Mouse (Mus musculus): ENCODE measurements around the gene Bsn. TPM values are rescaled to one million over a fixed set of nuclear protein-coding genes. Genes with fewer than 3 reads are reported as not detected.

Bsn gene
- polyA plus RNA-seq, 1 experiment from 2014 or later: 0.97 TPM

DNA sequence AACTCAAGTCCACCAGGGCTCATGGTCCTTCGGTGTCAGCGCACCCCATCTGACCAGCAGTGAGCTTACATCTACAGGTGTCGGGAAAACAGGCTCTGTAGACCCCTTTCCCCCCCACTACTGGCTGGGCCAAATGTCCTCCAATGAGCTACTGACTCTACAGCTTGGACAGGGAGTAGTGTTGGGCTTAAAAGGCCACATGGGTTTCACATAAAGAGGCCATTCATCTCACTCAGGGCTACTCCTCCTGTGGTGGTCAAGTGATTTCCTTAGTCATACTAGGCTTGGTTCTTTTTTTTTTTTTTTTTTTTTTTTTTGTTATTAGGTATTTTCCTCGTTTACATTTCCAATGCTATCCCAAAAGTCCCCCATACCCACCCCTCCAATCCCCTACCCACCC is 66.3 kb downstream of the Bsn start:
- DNase-seq (ENCODE audit: low spot score): no peak
- 81% methylated on average over 4 of the region's 4 CpGs for WGBS
- no peaks in the 10 kb centered on the region for H3K36me3 ChIP-seq (replicated peaks; ENCODE audit: control insufficient read depth, insufficient read depth, low read depth, low read length)
- H3K9me3 ChIP-seq (replicated peaks; ENCODE audit: control insufficient read depth, low read length): no peaks in the 10 kb centered on the region
- no peak overlapping the region for H3K4me2 ChIP-seq (ENCODE audit: low read depth, low read length)
- H3K4me1 ChIP-seq (ENCODE audit: control insufficient read depth, insufficient read depth, low read length): no peaks in the 10 kb centered on the region
- no peak overlapping the region for H3K27ac ChIP-seq (replicated peaks; ENCODE audit: low read depth, low read length)
- no peak for ATAC-seq (replicated peaks; ENCODE audit: insufficient number of reproducible peaks, low FRiP score, low TSS enrichment, low read depth)
- no peak overlapping the region for H3K9ac ChIP-seq (replicated peaks; ENCODE audit: low read length)
- H3K4me3 ChIP-seq (ENCODE audit: low read depth, low read length): no peak overlapping the region
- no peaks in the 10 kb centered on the region for H3K27me3 ChIP-seq (ENCODE audit: control insufficient read depth, insufficient read depth, low read length)

DNA sequence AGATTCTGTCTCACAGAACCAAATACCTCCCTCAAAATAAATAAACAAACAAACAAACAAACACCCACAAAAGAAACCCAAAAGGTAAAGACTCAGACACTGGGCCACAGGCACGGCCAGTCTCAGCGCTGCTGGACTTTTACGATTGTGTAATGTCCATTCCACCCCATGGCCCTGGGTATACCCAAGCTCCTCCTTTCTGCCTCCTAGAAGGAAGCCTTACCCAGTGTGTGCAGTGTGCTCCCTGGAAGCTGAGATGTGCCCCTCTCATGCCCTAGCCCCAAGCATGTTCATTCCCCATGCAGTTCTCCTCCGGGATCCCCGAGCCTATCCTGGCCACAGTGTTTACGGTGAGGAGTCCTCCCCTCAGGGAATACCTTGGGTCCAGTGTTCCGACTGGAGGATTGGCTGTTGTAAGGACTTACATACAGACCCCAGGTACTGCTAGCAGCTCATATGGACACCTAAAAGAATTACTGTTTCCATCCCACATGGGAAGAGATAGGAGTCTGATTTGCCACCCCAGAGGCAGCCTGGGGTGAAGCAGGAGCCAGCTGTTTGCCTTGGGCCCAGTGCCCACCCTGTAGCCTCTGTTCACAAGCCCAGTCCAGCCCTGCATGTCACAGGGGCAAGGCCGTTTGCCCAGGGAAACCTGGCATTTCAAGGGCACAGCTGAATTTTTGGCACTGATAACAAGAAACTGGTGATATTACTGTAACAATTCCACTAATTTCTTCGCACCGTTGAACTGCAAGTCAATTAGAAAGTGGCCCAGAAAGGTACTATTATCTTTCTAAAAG is 68.8 kb downstream of the Bsn start:
- H3K4me3 ChIP-seq (ENCODE audit: low read depth, low read length): no peak overlapping the region
- DNase-seq (ENCODE audit: low spot score) (no peak), ATAC-seq (replicated peaks; ENCODE audit: insufficient number of reproducible peaks, low FRiP score, low TSS enrichment, low read depth) (no peak)
- H3K4me1 ChIP-seq (ENCODE audit: control insufficient read depth, insufficient read depth, low read length): no peaks in the 10 kb centered on the region
- H3K9me3 ChIP-seq (replicated peaks; ENCODE audit: control insufficient read depth, low read length): no peaks in the 10 kb centered on the region
- no peak overlapping the region for H3K4me2 ChIP-seq (ENCODE audit: low read depth, low read length)
- WGBS: 84% methylated on average over 10 of the region's 10 CpGs
- no peaks in the 10 kb centered on the region for H3K27me3 ChIP-seq (ENCODE audit: control insufficient read depth, insufficient read depth, low read length)
- no peak overlapping the region for H3K27ac ChIP-seq (replicated peaks; ENCODE audit: low read depth, low read length)
- H3K36me3 ChIP-seq (replicated peaks; ENCODE audit: control insufficient read depth, insufficient read depth, low read depth, low read length): no peaks in the 10 kb centered on the region
- no peak overlapping the region for H3K9ac ChIP-seq (replicated peaks; ENCODE audit: low read length)

DNA sequence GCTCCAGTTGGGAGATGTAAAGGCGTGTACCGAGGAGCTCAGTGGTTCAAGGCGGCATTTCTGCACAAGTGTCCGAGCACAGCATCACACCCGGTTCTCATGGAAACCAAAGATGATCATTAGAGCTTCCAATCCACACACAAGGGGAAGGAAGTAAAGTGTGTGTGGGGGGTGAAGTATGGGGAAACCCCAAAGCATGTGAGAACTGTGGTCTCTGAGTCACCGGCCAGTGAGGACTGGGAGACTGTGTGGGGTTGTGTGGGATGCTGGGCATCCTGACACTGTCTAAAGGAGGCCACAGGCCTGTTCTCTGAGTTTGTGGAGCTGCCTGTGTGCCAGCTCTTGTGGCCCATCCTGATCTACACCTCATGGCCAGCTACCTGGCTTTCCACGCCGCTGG is 69.5 kb downstream of the Bsn start:
- H3K4me2 ChIP-seq (ENCODE audit: low read depth, low read length): no peak overlapping the region
- no peak overlapping the region for H3K9ac ChIP-seq (replicated peaks; ENCODE audit: low read length)
- DNase-seq (ENCODE audit: low spot score) (no peak), ATAC-seq (replicated peaks; ENCODE audit: insufficient number of reproducible peaks, low FRiP score, low TSS enrichment, low read depth) (no peak)
- no peaks in the 10 kb centered on the region for H3K4me1 ChIP-seq (ENCODE audit: control insufficient read depth, insufficient read depth, low read length)
- no peaks in the 10 kb centered on the region; the same call in 1 of the 2 replicates for H3K27me3 ChIP-seq (ENCODE audit: control insufficient read depth, insufficient read depth, low read length)
- H3K4me3 ChIP-seq (ENCODE audit: low read depth, low read length): no peak overlapping the region
- 85% methylated on average over 8 of the region's 8 CpGs for WGBS
- no peaks in the 10 kb centered on the region for H3K36me3 ChIP-seq (replicated peaks; ENCODE audit: control insufficient read depth, insufficient read depth, low read depth, low read length)
- H3K27ac ChIP-seq (replicated peaks; ENCODE audit: low read depth, low read length): no peak overlapping the region
- H3K9me3 ChIP-seq (replicated peaks; ENCODE audit: control insufficient read depth, low read length): no peaks in the 10 kb centered on the region

DNA sequence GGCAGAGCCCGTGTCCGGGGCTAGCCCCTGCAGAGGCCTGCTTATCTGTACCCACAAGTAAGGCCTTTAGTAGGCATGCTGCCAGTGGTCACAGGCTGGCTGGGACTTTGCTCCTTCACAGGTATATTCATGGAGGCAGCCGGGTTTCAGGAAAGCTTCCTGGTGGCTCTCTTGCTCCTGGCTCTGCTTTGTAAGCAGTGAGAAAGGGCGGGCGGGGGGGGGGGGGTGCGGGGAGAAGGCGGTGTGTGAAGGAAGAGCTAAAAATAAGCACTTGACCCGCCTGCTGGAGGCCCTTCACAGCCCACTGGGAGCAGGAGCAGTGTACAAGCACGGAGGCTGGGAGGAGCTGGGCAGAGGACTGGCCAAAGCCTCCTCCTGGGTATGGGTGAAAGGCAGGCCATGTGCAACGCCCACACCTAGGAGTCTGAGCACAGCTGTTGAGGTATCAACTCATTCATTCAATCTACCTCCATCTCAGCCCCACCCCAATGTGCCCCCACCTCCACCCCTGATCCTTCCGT is 70.2 kb downstream of the Bsn start:
- Histone ChIP-seq H3K27me3 (ENCODE audit: control insufficient read depth, insufficient read depth, low read length) (no peaks in the 10 kb centered on the region; the same call in 1 of the 2 replicates), H3K9me3 (replicated peaks; ENCODE audit: control insufficient read depth, low read length) (no peaks in the 10 kb centered on the region), H3K4me1 (ENCODE audit: control insufficient read depth, insufficient read depth, low read length) (no peaks in the 10 kb centered on the region), H3K36me3 (replicated peaks; ENCODE audit: control insufficient read depth, insufficient read depth, low read depth, low read length) (no peaks in the 10 kb centered on the region), H3K27ac (replicated peaks; ENCODE audit: low read depth, low read length) (no peak overlapping the region), H3K4me2 (ENCODE audit: low read depth, low read length) (no peak overlapping the region), H3K9ac (replicated peaks; ENCODE audit: low read length) (no peak overlapping the region), H3K4me3 (ENCODE audit: low read depth, low read length) (no peak overlapping the region)
- DNase-seq (ENCODE audit: low spot score) (no peak), ATAC-seq (replicated peaks; ENCODE audit: insufficient number of reproducible peaks, low FRiP score, low TSS enrichment, low read depth) (no peak)
- WGBS: 61% methylated on average over 9 of the region's 11 CpGs

DNA sequence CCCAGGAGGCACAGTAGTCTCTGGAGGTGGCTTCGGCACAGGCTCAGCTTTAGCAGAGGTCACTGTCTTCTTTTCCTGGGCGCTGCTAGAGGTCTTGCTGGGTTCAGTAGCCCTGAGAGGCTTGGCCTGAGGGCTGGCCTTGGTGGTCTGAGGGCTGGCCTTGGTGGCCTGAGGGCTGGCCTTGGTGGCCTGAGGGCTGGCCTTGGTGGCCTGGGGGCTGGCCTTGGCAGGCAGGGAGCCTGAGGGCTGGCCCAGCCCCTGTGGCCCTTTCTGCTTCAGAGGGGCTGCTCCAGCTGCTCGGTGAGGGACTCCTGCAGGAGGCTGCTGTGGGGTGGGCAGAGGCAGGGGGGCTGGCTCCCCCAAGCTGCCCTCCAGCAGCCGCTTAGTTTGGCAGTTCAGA is 73.0 kb downstream of the Bsn start:
- no peaks in the 10 kb centered on the region; the same call in 1 of the 2 replicates for H3K27me3 ChIP-seq (ENCODE audit: control insufficient read depth, insufficient read depth, low read length)
- no peak overlapping the region for H3K4me2 ChIP-seq (ENCODE audit: low read depth, low read length)
- DNase-seq (ENCODE audit: low spot score) (no peak), ATAC-seq (replicated peaks; ENCODE audit: insufficient number of reproducible peaks, low FRiP score, low TSS enrichment, low read depth) (no peak)
- no peak overlapping the region for H3K9ac ChIP-seq (replicated peaks; ENCODE audit: low read length)
- no peaks in the 10 kb centered on the region for H3K36me3 ChIP-seq (replicated peaks; ENCODE audit: control insufficient read depth, insufficient read depth, low read depth, low read length)
- no peaks in the 10 kb centered on the region for H3K4me1 ChIP-seq (ENCODE audit: control insufficient read depth, insufficient read depth, low read length)
- no peaks in the 10 kb centered on the region for H3K9me3 ChIP-seq (replicated peaks; ENCODE audit: control insufficient read depth, low read length)
- WGBS: 43% methylated on average over 4 of the region's 4 CpGs
- H3K4me3 ChIP-seq (ENCODE audit: low read depth, low read length): no peak overlapping the region
- no peak overlapping the region for H3K27ac ChIP-seq (replicated peaks; ENCODE audit: low read depth, low read length)

DNA sequence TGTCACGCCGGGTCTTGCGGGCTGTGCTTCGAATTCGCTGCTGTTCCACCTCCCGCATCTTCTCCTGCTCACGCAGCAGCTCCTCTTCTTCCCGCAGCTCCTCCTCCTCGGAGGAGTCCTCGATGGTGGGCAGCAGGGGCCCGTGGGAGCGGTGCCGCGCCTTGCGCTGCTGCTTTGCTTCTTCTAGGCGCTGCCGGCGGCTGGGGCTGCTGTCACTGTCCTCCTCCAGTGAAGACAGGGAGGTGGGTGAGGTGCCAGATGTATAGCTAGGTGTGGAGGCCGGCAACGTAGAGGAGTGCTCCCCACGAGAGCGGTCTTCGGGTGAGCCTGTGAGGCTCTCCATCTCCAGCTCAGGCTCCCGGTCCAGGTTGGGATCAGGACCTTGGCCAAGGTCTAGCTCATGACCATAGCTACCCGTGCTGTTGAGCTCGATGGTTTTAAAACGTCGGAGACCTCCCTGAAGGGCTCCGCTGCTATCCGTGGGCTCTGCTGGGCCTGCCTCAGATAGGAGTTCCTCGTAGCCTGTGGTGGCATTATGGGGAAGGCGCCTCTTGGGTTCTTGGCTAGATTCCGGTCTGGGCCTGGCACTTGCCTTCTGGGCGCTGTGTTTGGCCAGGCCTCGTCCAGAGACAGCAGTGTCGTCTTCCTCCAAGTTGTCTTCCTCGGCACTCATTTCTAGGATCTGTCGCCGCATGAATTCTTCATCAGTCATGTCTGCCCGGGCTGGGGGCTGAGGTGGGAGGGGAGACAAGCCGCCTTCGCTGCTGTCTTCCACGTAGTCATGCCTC is 74.7 kb downstream of the Bsn start:
- Histone ChIP-seq H3K27me3 (ENCODE audit: control insufficient read depth, insufficient read depth, low read length) (no peaks in the 10 kb centered on the region; the same call in 1 of the 2 replicates), H3K4me3 (ENCODE audit: low read depth, low read length) (no peak overlapping the region), H3K9me3 (replicated peaks; ENCODE audit: control insufficient read depth, low read length) (no peaks in the 10 kb centered on the region), H3K36me3 (replicated peaks; ENCODE audit: control insufficient read depth, insufficient read depth, low read depth, low read length) (no peaks in the 10 kb centered on the region), H3K4me1 (ENCODE audit: control insufficient read depth, insufficient read depth, low read length) (peaks cover 7% of the 10 kb centered on the region; the same call in 1 of the 2 replicates), H3K4me2 (ENCODE audit: low read depth, low read length) (no peak overlapping the region), H3K27ac (replicated peaks; ENCODE audit: low read depth, low read length) (no peak overlapping the region), H3K9ac (replicated peaks; ENCODE audit: low read length) (no peak overlapping the region)
- DNase-seq (ENCODE audit: low spot score): no peak
- ATAC-seq (replicated peaks; ENCODE audit: insufficient number of reproducible peaks, low FRiP score, low TSS enrichment, low read depth): no peak
- WGBS: 70% methylated on average over 43 of the region's 43 CpGs

DNA sequence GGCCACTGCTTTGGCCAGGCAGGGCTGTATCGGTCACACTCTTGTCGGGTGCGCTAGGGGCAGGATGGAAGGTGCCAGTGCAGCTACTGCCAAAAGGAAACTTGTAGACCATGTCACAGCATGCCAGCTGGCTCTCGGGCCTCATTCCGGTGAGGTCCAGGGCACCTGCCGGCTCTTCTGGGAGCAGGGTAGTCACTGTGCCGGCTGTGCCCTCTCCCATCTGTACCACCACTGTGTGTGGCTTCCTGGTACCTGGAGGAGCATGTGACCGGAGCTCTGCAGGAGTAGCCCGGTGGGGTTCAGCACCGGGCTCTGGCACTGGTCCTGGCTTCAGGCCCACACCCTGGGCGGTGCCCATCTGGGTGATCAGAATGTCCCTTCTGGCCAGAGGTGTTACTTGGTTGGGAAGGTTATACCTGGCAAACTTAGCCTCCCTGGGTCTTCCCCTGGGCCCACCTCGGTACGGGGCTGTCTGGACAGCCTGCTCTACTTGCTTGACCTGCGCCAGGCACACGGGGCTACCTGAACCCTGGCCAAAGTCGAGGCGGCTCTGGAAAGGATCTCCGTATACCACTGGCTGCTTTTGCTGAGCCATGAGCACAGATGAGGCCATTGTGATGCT is 77.4 kb downstream of the Bsn start:
- H3K4me3 ChIP-seq (ENCODE audit: low read depth, low read length): no peak overlapping the region
- 94% methylated on average over 18 of the region's 18 CpGs for WGBS

More for the DNA sequence above, 77.4 kb downstream of the Bsn start:
- H3K9me3 ChIP-seq (replicated peaks; ENCODE audit: control insufficient read depth, low read length): no peaks in the 10 kb centered on the region
- ATAC-seq (replicated peaks; ENCODE audit: insufficient number of reproducible peaks, low FRiP score, low TSS enrichment, low read depth) (no peak), DNase-seq (ENCODE audit: low spot score) (no peak)
- no peak overlapping the region for H3K9ac ChIP-seq (replicated peaks; ENCODE audit: low read length)
- H3K4me2 ChIP-seq (ENCODE audit: low read depth, low read length): no peak overlapping the region
- H3K27me3 ChIP-seq (ENCODE audit: control insufficient read depth, insufficient read depth, low read length): no peaks in the 10 kb centered on the region; the same call in 1 of the 2 replicates
- H3K27ac ChIP-seq (replicated peaks; ENCODE audit: low read depth, low read length): no peak overlapping the region
- H3K36me3 ChIP-seq (replicated peaks; ENCODE audit: control insufficient read depth, insufficient read depth, low read depth, low read length): no peaks in the 10 kb centered on the region
- H3K4me1 ChIP-seq (ENCODE audit: control insufficient read depth, insufficient read depth, low read length): peaks cover 7% of the 10 kb centered on the region; the same call in 1 of the 2 replicates
